Mouse (Mus musculus): ENCODE results near the gene Clic4. TPM values are rescaled to one million over a fixed set of nuclear protein-coding genes. Genes with fewer than 3 reads are reported as not detected.
"Not testable (repeated sequence)": the region's sequence is repeated elsewhere in the genome, so short reads cannot be mapped to it uniquely, and the experiment has no call there.

The Clic4 gene
- total RNA-seq, 2 experiments from 2014 or later: 121 to 144 TPM

- ATAC-seq (replicated peaks; ENCODE audit: low FRiP score, poor library complexity, severe bottlenecking): no peak
Measured at GRCm38 (mm10) chr4:135296565-135296964, 24.0 kb upstream of the Clic4 start.

GRCm38 (mm10) chr4:135293813-135294212 is 21.2 kb upstream of the Clic4 start:
- no peak for ATAC-seq (replicated peaks; ENCODE audit: low FRiP score, poor library complexity, severe bottlenecking)

GRCm38 (mm10) chr4:135292477-135293089 is 20.0 kb upstream of the Clic4 start:
- 0 out of 2 replicates have a peak, but pooled peaks have one; percentile 31 for ATAC-seq (replicated peaks; ENCODE audit: low FRiP score, poor library complexity, severe bottlenecking)

GRCm38 (mm10) chr4:135291841-135292240 is 19.2 kb upstream of the Clic4 start:
- no peak for ATAC-seq (replicated peaks; ENCODE audit: low FRiP score, poor library complexity, severe bottlenecking)

- ATAC-seq (replicated peaks; ENCODE audit: low FRiP score, poor library complexity, severe bottlenecking): no peak
Measured at GRCm38 (mm10) chr4:135291199-135291598, 18.6 kb upstream of the Clic4 start.

- ATAC-seq (replicated peaks; ENCODE audit: low FRiP score, poor library complexity, severe bottlenecking): peak; percentile 81
Measured at GRCm38 (mm10) chr4:135287975-135288374, 15.4 kb upstream of the Clic4 start.

GRCm38 (mm10) chr4:135286833-135287395 is 14.3 kb upstream of the Clic4 start:
- ATAC-seq (replicated peaks; ENCODE audit: low FRiP score, poor library complexity, severe bottlenecking): peak; percentile 69

GRCm38 (mm10) chr4:135286033-135286622 is 13.5 kb upstream of the Clic4 start:
- no peak for ATAC-seq (replicated peaks; ENCODE audit: low FRiP score, poor library complexity, severe bottlenecking)

- no peak for ATAC-seq (replicated peaks; ENCODE audit: low FRiP score, poor library complexity, severe bottlenecking)
Measured at GRCm38 (mm10) chr4:135285436-135285835, 12.8 kb upstream of the Clic4 start.

- ATAC-seq (replicated peaks; ENCODE audit: low FRiP score, poor library complexity, severe bottlenecking): no peak
Measured at GRCm38 (mm10) chr4:135283875-135284274, 11.3 kb upstream of the Clic4 start.

- no peak for ATAC-seq (replicated peaks; ENCODE audit: low FRiP score, poor library complexity, severe bottlenecking)
Measured at GRCm38 (mm10) chr4:135283417-135283816, 10.8 kb upstream of the Clic4 start.

GRCm38 (mm10) chr4:135282651-135283290 is 10.2 kb upstream of the Clic4 start:
- no peak for ATAC-seq (replicated peaks; ENCODE audit: low FRiP score, poor library complexity, severe bottlenecking)

GRCm38 (mm10) chr4:135280016-135280415 is 7.4 kb upstream of the Clic4 start:
- ATAC-seq (replicated peaks; ENCODE audit: low FRiP score, poor library complexity, severe bottlenecking): not testable (repeated sequence)

GRCm38 (mm10) chr4:135276681-135277379 is 4.2 kb upstream of the Clic4 start:
- ATAC-seq (replicated peaks; ENCODE audit: low FRiP score, poor library complexity, severe bottlenecking): no peak

- no peak for ATAC-seq (replicated peaks; ENCODE audit: low FRiP score, poor library complexity, severe bottlenecking)
Measured at GRCm38 (mm10) chr4:135274761-135275160, 2.1 kb upstream of the Clic4 start.

GRCm38 (mm10) chr4:135273307-135273682 is 681 bp upstream of the Clic4 start:
- no peak for ATAC-seq (replicated peaks; ENCODE audit: low FRiP score, poor library complexity, severe bottlenecking)

GRCm38 (mm10) chr4:135271881-135272616 is 565 bp downstream of the Clic4 start:
- ATAC-seq (replicated peaks; ENCODE audit: low FRiP score, poor library complexity, severe bottlenecking): peak; percentile 68

GRCm38 (mm10) chr4:135271419-135271828 is 1.2 kb downstream of the Clic4 start:
- peak; percentile 37; the same call in 1 of the 2 replicates for ATAC-seq (replicated peaks; ENCODE audit: low FRiP score, poor library complexity, severe bottlenecking)

- no peak for ATAC-seq (replicated peaks; ENCODE audit: low FRiP score, poor library complexity, severe bottlenecking)
Measured at GRCm38 (mm10) chr4:135270476-135270875, 2.1 kb downstream of the Clic4 start.

Data from erythroid progenitor cell, adult 5-6 weeks (primary cell).